Mouse (Mus musculus) regulatory T cell (primary cell): ENCODE measurements around the gene BC028528.
"Not testable (repeated sequence)": the region's sequence is repeated elsewhere in the genome, so short reads cannot be mapped to it uniquely, and the experiment has no call there.

ENCODE experiments used
- in situ Hi-C: fragments of 300-600 bp; cut with MboI, MseI; formaldehyde crosslinking; loops from one replicate; pipeline ENCODE4 v1.15.1; 2025; ENCODE audit warnings: high pct_unique_total_duplicates

BC028528 gene

GRCm38 (mm10) chr3:95879063-95879462 lies 12.7 kb downstream of the BC028528 start:
- in situ Hi-C loops = no loop called here

DNA sequence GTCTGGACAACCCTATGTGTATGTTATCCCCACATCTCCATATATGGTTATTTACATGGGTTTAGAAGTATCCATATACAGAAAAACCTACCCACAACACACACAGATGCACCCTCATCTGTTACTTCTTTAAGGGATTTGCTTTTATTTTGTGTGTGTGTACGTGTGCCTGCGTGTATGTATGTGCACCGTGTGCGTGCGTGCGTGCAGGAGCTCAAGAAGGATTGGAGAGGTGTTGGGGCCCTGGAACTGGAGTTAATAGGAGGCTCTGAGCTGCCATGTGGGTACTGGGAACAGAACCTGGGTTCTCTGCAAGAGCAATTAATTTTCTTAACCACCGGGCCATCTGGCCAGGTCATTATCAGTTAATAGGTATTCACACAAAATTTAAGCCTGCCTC lies 19.8 kb downstream of the BC028528 start:
- in situ Hi-C loops = no loop called here

- in situ Hi-C loops = no loop called here
These were observed 20.4 kb downstream of the BC028528 start, which contains the start of gene Mrps21 for GRCm38 (mm10) chr3:95871392-95871867. Mrps21 (minus strand) TSS chr3:95871519.

- in situ Hi-C loops = no loop called here
These were observed 20.8 kb downstream of the BC028528 start for GRCm38 (mm10) chr3:95870976-95871375.

- in situ Hi-C loops = loop anchor here (5.0 kb wide), 2 partner anchors 35 to 85 kb away; partner anchors contain the start of gene Car14
These were observed 24.4 kb downstream of the BC028528 start for GRCm38 (mm10) chr3:95867408-95867807.

- in situ Hi-C loops = loop anchor here (5.0 kb wide), 2 partner anchors 36 to 86 kb away; partner anchors contain the start of gene Car14
These were observed 25.7 kb downstream of the BC028528 start for GRCm38 (mm10) chr3:95866071-95866470.

- in situ Hi-C loops = loop anchor here (5.0 kb wide), 2 partner anchors 37 to 87 kb away; partner anchors contain the start of gene Car14
These were observed 26.2 kb downstream of the BC028528 start for GRCm38 (mm10) chr3:95865571-95865970.

DNA sequence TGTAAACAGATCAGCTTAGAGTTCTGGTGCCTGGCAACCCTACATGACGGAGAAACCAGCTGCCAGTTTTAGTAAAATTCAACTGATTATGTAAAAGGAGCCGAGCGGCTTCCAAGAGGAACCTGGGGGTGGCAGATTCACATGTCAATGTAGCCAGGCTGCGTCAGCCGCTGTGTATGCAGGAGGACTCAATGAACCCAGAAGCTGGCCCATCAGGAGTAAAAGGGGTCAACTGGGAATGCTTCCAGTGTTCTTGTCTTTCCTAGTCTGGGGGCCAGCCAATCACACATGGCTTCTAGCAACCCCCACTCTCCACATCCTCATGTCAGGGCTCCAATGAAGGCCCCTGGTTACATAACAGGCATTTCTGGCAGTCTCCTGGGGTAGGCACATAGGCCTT lies 26.8 kb downstream of the BC028528 start:
- in situ Hi-C loops = loop anchor here (5.0 kb wide), 2 partner anchors 37 to 87 kb away; partner anchors contain the start of gene Car14

DNA sequence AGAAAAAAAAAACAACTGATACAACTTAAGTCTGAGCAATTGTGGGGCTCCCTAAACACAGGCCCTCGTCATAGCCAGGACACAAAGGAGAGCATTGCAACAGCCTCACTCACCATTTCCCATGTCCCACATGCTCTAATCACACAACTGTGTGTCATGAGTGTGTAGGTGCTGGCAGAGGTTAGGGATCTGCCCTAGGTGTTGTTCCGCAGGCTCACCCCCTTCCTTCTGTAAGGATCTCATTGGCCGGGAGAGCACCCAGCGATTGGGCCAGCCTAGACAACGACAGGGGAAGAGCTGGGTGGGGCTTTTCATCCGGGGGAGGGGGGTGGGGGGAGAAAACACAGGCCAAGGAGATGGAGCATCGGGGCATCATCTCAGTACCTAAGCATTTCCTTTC lies 28.2 kb downstream of the BC028528 start:
- in situ Hi-C loops = no loop called here

GRCm38 (mm10) chr3:95861796-95862195 lies 30.0 kb downstream of the BC028528 start:
- in situ Hi-C loops = no loop called here

DNA sequence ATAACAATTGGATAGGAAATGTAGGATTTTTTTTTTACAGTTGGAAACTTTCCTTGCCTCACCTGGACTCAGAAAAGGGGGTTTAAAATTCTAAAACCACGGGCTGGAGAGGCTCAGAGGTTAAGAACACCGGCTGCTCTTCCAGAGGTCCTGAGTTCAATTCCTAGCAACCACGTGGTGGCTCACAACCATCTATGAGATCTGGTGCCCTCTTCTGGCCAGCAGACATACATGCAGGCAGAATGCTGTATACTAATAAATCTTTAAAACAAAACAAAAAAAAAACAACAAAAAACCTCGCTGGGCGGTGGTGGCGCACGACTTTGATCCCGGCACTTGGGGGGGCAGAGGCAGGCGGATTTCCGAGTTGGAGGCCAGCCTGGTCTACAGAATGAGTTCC lies 30.6 kb downstream of the BC028528 start:
- in situ Hi-C loops = no loop called here

DNA sequence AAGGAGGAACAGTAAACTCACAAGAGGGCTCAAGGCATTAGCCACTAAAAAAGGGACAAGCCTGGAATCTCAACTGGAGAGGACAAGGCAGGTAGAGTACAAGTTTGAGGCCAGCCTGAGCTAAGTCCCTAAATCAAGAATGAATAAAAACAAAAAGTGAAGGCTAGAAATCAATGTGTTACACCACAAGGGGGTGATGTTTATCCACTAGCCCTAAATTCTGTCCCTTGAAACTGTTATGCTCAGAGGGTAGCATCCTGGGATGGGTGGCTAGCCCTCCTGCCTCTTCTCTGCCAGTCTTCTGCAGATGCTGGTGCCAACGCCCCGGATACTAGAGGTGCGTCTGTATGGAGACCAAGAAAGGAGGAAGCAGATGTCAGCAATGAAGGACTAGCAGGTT lies 31.5 kb downstream of the BC028528 start:
- in situ Hi-C loops = no loop called here

- in situ Hi-C loops = not testable (repeated sequence)
These were observed 33.5 kb downstream of the BC028528 start for GRCm38 (mm10) chr3:95858278-95858677.

- in situ Hi-C loops = not testable (repeated sequence)
These were observed 34.8 kb downstream of the BC028528 start for GRCm38 (mm10) chr3:95857050-95857449.

GRCm38 (mm10) chr3:95856115-95856514 lies 35.7 kb downstream of the BC028528 start:
- in situ Hi-C loops = no loop called here

GRCm38 (mm10) chr3:95855502-95856089 lies 36.2 kb downstream of the BC028528 start, which contains the start of gene Prpf3:
Prpf3 (minus strand) TSS chr3:95855885.
- in situ Hi-C loops = no loop called here

GRCm38 (mm10) chr3:95851317-95851716 lies 40.5 kb downstream of the BC028528 start:
- in situ Hi-C loops = no loop called here

GRCm38 (mm10) chr3:95850611-95851010 lies 41.2 kb downstream of the BC028528 start:
- in situ Hi-C loops = no loop called here

GRCm38 (mm10) chr3:95842503-95843214 lies 49.1 kb downstream of the BC028528 start:
- in situ Hi-C loops = no loop called here

GRCm38 (mm10) chr3:95839250-95839649 lies 52.6 kb downstream of the BC028528 start:
- in situ Hi-C loops = no loop called here
